Mouse (Mus musculus): ENCODE data around the gene N4bp1. TPM values are rescaled to one million over a fixed set of nuclear protein-coding genes. Genes with fewer than 3 reads are reported as not detected.

Gene N4bp1
- polyA plus RNA-seq, 1 experiment from 2014 or later: 13.2 TPM

DNA sequence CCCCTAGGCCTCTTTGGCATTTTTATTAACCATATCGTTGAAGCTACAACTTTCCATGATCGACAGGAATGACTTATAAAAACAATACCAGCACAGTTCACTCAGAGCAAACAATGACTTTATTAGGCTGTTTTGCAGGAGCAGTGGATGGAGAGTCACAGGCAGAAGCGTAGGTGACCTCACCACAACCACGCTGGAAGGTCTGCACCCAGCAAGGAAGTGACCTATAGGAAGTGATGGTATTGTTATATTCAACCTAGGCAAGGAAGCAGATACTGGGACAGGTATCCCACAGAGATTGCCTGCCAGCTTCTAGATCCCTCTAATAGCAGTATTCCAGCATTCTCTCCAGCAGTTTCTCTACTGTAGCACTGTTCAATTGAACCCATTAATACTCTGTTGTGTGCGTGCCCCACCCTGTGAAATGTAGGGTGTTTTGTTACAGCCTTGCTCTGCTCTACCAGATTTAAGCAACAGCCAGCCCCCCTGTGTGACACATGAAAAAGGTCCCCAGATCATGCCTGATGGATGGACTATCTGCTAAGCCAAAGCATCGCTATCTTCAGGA, 9.2 kb upstream of the N4bp1 start:
- H3K9me3 ChIP-seq: no peaks in the 10 kb centered on the region
- 90% methylated on average over 6 of the region's 6 CpGs for WGBS
- H3K36me3 ChIP-seq: no peaks in the 10 kb centered on the region
- H3K27me3 ChIP-seq: no peaks in the 10 kb centered on the region
- H3K4me2 ChIP-seq (replicated peaks): no peak overlapping the region
- no peaks in the 10 kb centered on the region for H3K4me1 ChIP-seq
- H3K9ac ChIP-seq (replicated peaks): no peak overlapping the region
- ATAC-seq (ENCODE audit: low FRiP score, low read depth): no peak
- no peak overlapping the region for H3K4me3 ChIP-seq
- no peak overlapping the region for H3K27ac ChIP-seq (replicated peaks)

DNA sequence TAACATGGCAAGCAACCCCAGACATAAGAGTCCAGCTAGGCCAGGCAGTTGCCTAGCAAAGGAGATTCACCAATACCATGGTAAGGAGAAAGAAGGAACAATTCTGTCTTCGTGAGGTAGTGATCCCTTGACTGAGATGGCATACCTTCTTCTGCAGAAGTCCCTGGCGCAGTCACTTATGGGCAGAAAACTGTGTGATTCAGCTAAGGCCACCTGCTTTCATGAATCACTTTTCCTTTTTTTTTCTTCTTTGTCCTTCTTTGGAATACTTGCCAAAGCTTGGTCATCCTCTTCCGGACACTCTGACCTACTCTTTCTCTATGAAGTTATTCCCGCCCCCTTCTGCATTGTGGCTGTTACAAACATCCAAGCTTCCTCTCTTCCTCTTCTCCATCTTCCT, 8.5 kb upstream of the N4bp1 start:
- no peaks in the 10 kb centered on the region for H3K4me1 ChIP-seq
- no peak overlapping the region for H3K9ac ChIP-seq (replicated peaks)
- no peak for ATAC-seq (ENCODE audit: low FRiP score, low read depth)

DNA sequence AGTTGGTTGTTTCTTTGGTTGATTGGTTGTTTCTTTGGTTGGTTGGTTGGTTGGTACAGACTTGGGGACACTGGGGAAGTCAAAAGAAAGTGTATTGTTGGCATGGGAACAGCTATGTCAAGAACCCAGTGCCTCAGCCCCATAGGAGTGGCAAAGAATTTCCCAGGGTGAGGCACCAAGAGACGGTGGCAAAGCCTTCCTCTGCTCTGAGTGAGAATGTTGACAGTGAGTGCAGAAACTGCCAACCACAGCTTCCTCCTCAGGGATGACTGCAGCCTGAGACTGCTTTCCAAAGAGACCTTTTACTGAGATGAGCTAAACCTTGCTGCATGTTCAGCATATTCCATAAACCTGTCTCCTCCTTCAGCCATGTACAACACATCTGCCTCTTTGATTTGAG, 6.5 kb upstream of the N4bp1 start:
- H3K4me1 ChIP-seq: no peaks in the 10 kb centered on the region
- no peak overlapping the region for H3K4me2 ChIP-seq (replicated peaks)
- H3K9me3 ChIP-seq: no peaks in the 10 kb centered on the region
- H3K27me3 ChIP-seq: peaks cover 10% of the 10 kb centered on the region
- no peaks in the 10 kb centered on the region for H3K36me3 ChIP-seq
- no peak overlapping the region for H3K9ac ChIP-seq (replicated peaks)
- WGBS: 86% methylated on average over 1 of the region's 1 CpGs
- H3K4me3 ChIP-seq: no peak overlapping the region
- ATAC-seq (ENCODE audit: low FRiP score, low read depth): no peak
- H3K27ac ChIP-seq (replicated peaks): no peak overlapping the region

More for the DNA sequence above, 8.5 kb upstream of the N4bp1 start:
- Histone ChIP-seq H3K9me3 (no peaks in the 10 kb centered on the region), H3K4me3 (no peak overlapping the region), H3K27me3 (no peaks in the 10 kb centered on the region), H3K36me3 (no peaks in the 10 kb centered on the region), H3K27ac (replicated peaks) (no peak overlapping the region), H3K4me2 (replicated peaks) (no peak overlapping the region)
- WGBS: 91% methylated on average over 4 of the region's 4 CpGs

DNA sequence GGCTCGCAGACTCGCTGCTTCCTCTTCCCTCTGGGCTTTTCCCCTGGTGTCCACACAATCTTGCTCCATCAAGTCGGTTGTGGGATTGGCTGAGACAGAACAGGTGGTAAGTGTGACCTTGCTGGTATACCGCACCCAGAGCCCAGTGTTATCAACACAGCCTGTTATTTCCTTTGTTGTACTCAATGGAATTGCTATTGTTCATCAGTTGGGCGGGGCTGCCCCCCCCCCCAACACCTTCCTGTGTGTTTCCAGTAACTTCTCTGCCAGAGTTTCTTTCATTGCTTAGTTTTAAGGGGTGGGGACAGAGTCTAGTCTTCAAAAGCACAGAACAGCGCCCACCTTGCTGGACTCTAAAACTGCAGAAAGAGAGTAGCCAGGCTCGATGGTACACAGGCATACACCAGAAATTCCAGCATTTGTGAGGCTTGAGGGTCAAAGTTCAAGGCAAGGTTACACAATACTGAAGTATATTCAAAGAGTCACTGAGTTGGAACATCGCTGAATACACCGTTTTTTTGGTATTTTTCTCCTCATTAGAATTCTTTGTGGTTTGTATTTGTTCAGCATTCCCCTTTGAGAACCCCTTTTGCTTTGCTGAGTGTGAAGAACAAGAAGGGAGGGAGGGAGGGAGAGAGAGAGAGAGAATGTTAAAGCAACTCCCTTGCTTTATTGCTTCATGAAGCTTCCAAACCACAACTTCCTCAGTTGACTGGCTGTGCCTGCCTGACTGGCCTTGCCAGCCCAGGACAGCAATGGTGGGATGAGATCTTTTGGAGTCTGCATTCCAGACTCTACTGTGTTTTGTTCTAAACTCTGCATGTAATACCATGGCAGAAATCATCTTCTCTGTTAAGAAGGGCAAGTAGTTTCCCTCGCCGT, 3.2 kb upstream of the N4bp1 start:
- Histone ChIP-seq H3K4me1 (peaks cover 8% of the 10 kb centered on the region), H3K36me3 (no peaks in the 10 kb centered on the region), H3K9me3 (no peaks in the 10 kb centered on the region), H3K27me3 (peaks cover 10% of the 10 kb centered on the region), H3K4me3 (no peak overlapping the region), H3K4me2 (replicated peaks) (no peak overlapping the region), H3K9ac (replicated peaks) (no peak overlapping the region), H3K27ac (replicated peaks) (no peak overlapping the region)
- ATAC-seq (ENCODE audit: low FRiP score, low read depth): no peak
- WGBS: 74% methylated on average over 11 of the region's 11 CpGs

DNA sequence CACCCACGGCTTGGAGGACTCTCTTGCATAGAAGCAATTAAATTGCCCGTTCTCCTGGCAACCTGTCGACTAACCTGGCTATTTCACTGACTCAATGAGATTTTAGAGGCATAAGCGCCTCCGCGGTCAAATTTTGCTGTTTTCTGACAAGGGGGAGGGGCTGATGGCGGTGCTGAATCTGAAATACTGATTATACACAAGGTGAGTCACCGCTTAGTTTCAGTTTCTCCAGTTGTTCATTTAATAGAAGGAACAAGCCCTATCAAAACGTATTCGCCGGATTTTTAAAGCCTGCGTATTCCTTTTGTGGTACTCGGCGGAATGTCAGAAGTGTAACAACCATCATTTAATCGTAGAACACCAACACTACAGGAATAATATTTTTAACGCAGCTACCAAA, 991 bp downstream of the N4bp1 start:
- Histone ChIP-seq H3K9ac (replicated peaks) (peak overlapping the region; percentile 91), H3K36me3 (no peaks in the 10 kb centered on the region), H3K9me3 (no peaks in the 10 kb centered on the region), H3K4me3 (peak overlapping the region; percentile 98), H3K27ac (replicated peaks) (peak overlapping the region; percentile 96), H3K4me2 (replicated peaks) (peak overlapping the region; percentile 80), H3K27me3 (peaks cover 10% of the 10 kb centered on the region), H3K4me1 (peaks cover 28% of the 10 kb centered on the region)
- ATAC-seq (ENCODE audit: low FRiP score, low read depth): no peak
- 2% methylated on average over 16 of the region's 16 CpGs for WGBS

DNA sequence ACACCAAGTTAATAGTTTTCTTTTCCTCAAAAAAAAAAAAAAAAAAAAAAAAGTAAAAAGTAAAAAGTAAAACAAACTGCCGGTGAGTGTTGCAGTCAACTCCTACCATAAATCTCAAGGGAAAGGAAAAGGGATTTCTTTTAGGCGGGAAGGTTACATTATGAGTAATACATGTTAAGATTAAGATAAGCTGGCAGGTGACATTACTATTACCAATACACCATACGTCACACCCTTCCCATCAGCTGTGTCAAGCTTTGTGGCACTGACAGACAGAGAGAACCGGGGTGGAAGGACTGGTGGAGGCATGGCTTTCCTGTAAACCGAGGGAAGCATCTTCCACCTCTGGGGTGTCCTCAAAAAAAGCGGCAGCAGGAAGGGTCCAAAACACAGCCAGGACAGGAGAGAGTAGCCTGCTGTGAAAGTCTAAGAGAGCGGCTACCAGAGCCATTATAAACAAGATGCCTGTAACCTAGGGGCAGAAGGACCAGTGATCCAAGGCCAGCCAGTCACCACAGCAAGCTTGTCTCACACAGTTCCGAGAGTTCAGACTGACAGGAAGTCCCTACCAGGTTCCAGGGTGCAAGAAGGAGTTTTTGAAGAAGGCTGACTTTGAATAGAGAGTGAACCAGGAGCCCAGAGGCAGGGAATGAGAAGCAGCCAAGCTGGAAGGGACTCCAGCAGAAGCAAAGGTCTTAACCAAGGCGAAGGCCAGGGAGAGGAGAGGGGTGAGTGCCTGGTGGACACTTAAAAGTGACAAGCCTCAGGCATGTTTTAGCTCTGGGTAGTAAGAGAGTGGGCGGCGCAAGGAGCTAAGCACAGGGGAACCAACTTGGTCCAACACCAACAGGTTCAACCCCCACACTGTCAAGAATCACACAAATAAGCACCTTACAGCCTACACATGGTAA, 2.2 kb downstream of the N4bp1 start:
- ATAC-seq (ENCODE audit: low FRiP score, low read depth): no peak
- peaks cover 28% of the 10 kb centered on the region for H3K4me1 ChIP-seq
- H3K4me2 ChIP-seq (replicated peaks): peak overlapping the region; percentile 80
- no peaks in the 10 kb centered on the region for H3K9me3 ChIP-seq
- H3K9ac ChIP-seq (replicated peaks): peak overlapping the region; percentile 91; the same call in 1 of the 2 replicates
- H3K4me3 ChIP-seq: peak overlapping the region; percentile 98
- no peak overlapping the region for H3K27ac ChIP-seq (replicated peaks)
- 80% methylated on average over 11 of the region's 11 CpGs for WGBS
- H3K27me3 ChIP-seq: peaks cover 5% of the 10 kb centered on the region
- no peaks in the 10 kb centered on the region for H3K36me3 ChIP-seq

DNA sequence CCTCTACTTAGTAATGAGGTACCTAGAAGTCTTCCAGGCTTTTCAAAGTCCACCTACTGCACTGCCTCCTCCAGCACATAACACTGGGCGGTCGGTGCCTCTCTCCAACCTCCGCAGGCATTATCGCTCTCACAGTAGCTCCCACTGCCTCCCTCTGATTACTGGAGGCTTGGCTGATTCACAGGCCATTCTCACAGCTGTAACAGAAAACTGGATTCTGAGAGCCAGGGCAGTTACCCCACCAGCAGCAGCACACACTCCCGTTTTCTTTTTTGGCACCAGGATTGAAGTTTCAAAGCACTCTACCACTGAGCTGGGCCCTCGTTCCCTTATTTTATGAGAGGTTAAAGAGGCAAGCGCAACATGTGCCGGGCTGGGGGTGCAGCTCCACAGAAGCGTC, 3.1 kb downstream of the N4bp1 start:
- Histone ChIP-seq H3K4me1 (peaks cover 28% of the 10 kb centered on the region), H3K9ac (replicated peaks) (no peak overlapping the region), H3K27ac (replicated peaks) (no peak overlapping the region), H3K4me2 (replicated peaks) (no peak overlapping the region), H3K27me3 (no peaks in the 10 kb centered on the region), H3K9me3 (no peaks in the 10 kb centered on the region), H3K36me3 (no peaks in the 10 kb centered on the region), H3K4me3 (no peak overlapping the region)
- WGBS: 91% methylated on average over 9 of the region's 9 CpGs
- ATAC-seq (ENCODE audit: low FRiP score, low read depth): no peak

DNA sequence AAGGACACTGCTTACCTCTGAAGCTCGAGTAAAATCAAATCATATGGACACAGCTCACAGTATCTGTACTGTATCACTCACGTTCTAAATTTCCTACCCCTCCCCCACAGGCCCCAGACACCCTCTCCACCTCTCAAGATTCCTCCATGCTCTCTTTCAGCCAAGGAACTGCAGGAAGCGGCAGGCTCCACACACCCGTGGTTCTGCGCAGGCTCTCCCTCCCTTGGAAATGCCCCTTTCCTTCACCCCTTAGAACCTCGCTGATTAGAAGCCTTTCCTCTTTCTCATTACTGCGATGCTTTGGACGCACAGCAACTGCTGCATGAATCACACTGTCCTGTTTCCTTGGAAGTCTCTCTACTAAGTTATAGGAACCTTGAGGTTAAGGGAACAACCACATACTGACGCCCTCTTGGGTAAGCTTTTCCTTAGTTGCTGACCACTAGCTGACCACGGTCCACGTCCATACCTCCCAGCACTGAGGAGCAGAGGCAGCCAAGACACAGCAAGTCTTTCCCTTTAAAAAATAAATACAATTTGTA, 3.9 kb downstream of the N4bp1 start:
- H3K27ac ChIP-seq (replicated peaks): no peak overlapping the region
- no peak overlapping the region for H3K9ac ChIP-seq (replicated peaks)
- no peaks in the 10 kb centered on the region for H3K27me3 ChIP-seq
- no peaks in the 10 kb centered on the region for H3K9me3 ChIP-seq
- H3K4me2 ChIP-seq (replicated peaks): no peak overlapping the region
- ATAC-seq (ENCODE audit: low FRiP score, low read depth): no peak
- WGBS: 88% methylated on average over 11 of the region's 11 CpGs
- H3K36me3 ChIP-seq: no peaks in the 10 kb centered on the region
- H3K4me1 ChIP-seq: peaks cover 32% of the 10 kb centered on the region
- H3K4me3 ChIP-seq: no peak overlapping the region

DNA sequence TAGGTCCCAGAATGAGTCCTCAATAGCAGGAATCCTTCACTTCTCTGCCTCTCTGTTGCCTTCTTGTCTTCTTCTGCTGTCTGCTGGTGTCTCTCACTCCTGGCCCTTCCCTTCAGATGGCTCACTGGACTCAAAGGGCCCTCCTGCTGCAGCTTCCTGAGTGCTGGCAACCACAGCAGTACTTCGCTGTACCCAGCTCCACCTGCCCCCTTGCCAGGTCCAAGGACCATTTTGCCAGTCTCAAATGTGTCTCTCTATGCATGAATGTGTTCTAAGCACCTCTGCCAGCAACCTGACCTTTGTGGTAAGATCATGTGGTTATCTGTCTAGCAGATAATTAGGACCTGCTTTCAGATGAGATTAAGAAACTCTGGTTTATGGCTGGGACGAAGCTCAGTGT, 8.2 kb downstream of the N4bp1 start:
- WGBS: 87% methylated on average over 2 of the region's 2 CpGs

DNA sequence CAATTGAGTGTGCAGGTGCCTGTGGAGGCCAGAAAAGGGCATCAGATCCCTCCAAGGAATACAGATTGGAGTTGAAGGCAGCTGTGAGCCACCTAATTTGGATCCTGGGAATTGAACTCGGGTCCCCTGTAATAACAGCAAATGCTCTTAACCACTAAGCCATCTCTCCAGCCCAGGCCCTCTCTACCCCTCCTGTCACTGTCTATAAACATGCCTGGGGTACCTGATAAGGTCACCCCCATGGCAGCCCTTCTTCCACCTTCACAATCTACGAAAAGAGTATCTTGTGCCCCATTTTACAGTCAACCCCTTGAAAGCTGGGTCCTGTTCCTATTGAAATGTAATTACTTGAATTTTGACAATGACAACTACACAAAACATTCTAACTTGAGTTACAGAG, 11.0 kb downstream of the N4bp1 start:
- Histone ChIP-seq H3K36me3 (no peaks in the 10 kb centered on the region), H3K27ac (replicated peaks) (no peak overlapping the region), H3K4me1 (peaks cover 12% of the 10 kb centered on the region; the same call in 1 of the 2 replicates), H3K27me3 (no peaks in the 10 kb centered on the region), H3K4me2 (replicated peaks) (no peak overlapping the region), H3K4me3 (no peak overlapping the region), H3K9me3 (no peaks in the 10 kb centered on the region), H3K9ac (replicated peaks) (no peak overlapping the region)
- ATAC-seq (ENCODE audit: low FRiP score, low read depth): no peak
- WGBS: 98% methylated on average over 2 of the region's 2 CpGs

More for the DNA sequence above, 8.2 kb downstream of the N4bp1 start:
- H3K4me1 ChIP-seq: peaks cover 20% of the 10 kb centered on the region; the same call in 1 of the 2 replicates
- H3K36me3 ChIP-seq: no peaks in the 10 kb centered on the region
- no peak overlapping the region for H3K4me2 ChIP-seq (replicated peaks)
- H3K9me3 ChIP-seq: no peaks in the 10 kb centered on the region
- H3K27ac ChIP-seq (replicated peaks): no peak overlapping the region
- H3K4me3 ChIP-seq: no peak overlapping the region
- ATAC-seq (ENCODE audit: low FRiP score, low read depth): no peak
- no peaks in the 10 kb centered on the region for H3K27me3 ChIP-seq
- H3K9ac ChIP-seq (replicated peaks): no peak overlapping the region

DNA sequence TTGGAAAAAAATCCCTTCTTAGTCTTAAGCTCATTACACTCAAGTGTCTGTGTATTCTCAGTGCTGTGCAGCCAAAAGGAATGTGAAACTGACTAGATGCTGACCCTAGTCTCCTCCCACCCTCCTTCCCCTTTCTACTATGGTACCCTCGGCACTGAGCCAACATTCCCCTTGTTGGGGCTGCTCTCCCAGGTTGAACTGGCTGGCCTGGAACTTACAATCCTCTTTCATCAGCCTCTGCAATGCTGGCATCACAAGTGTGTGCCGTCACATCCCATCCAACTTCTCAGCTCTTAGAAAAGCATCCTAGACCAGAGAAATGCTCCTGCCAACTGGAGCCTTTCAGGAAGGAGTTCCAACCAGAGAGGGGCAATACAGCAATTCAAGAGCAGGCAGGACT, 11.9 kb downstream of the N4bp1 start:
- H3K27me3 ChIP-seq: no peaks in the 10 kb centered on the region
- H3K36me3 ChIP-seq: no peaks in the 10 kb centered on the region
- WGBS: 70% methylated on average over 2 of the region's 2 CpGs
- no peak overlapping the region for H3K4me2 ChIP-seq (replicated peaks)
- peaks cover 12% of the 10 kb centered on the region; the same call in 1 of the 2 replicates for H3K4me1 ChIP-seq
- H3K9ac ChIP-seq (replicated peaks): no peak overlapping the region
- H3K9me3 ChIP-seq: no peaks in the 10 kb centered on the region
- no peak overlapping the region for H3K27ac ChIP-seq (replicated peaks)
- ATAC-seq (ENCODE audit: low FRiP score, low read depth): no peak
- no peak overlapping the region for H3K4me3 ChIP-seq

Measured in midbrain, embryonic 12.5 days (tissue).